Mouse (Mus musculus): ENCODE measurements around the gene Olfr1093.

Gene Olfr1093

GRCm38 (mm10) chr2:86782179-86782578 is at the start of gene Olfr1093:
Gene Olfr1093 (plus strand): TSS chr2:86782479.
- DNase-seq (ENCODE audit: low spot score): no peak

GRCm38 (mm10) chr2:86733601-86734000 is 48.7 kb upstream of the Olfr1093 start, which contains the start of gene Olfr1089:
Gene Olfr1089 (minus strand): TSS chr2:86733701.
- no peak for DNase-seq (ENCODE audit: low spot score)

GRCm38 (mm10) chr2:86758893-86759292 is 23.4 kb upstream of the Olfr1093 start, which contains the start of gene Olfr1090:
Gene Olfr1090 (minus strand): TSS chr2:86758993.
- DNase-seq (ENCODE audit: low spot score): no peak

- peak; percentile 4 for DNase-seq (ENCODE audit: low spot score)
These were observed 21.2 kb upstream of the Olfr1093 start for GRCm38 (mm10) chr2:86761050-86761449.

- no peak for DNase-seq (ENCODE audit: low spot score)
These were observed 27.6 kb downstream of the Olfr1093 start, which contains the start of gene Olfr141 for GRCm38 (mm10) chr2:86809918-86810317. Gene Olfr141 (minus strand): TSS chr2:86810018.

GRCm38 (mm10) chr2:86824363-86824762 is 42.1 kb downstream of the Olfr1093 start, which contains the start of gene Olfr1094:
Gene Olfr1094 (plus strand): TSS chr2:86824663.
- DNase-seq (ENCODE audit: low spot score): no peak
